Mouse (Mus musculus): Measurements from ENCODE around the gene Alpk1. TPM values are rescaled to one million over a fixed set of nuclear protein-coding genes. Genes with fewer than 3 reads are reported as not detected.

The Alpk1 gene
- total RNA-seq, 2 experiments from 2014 or later: 2.9 to 5.2 TPM

DNA sequence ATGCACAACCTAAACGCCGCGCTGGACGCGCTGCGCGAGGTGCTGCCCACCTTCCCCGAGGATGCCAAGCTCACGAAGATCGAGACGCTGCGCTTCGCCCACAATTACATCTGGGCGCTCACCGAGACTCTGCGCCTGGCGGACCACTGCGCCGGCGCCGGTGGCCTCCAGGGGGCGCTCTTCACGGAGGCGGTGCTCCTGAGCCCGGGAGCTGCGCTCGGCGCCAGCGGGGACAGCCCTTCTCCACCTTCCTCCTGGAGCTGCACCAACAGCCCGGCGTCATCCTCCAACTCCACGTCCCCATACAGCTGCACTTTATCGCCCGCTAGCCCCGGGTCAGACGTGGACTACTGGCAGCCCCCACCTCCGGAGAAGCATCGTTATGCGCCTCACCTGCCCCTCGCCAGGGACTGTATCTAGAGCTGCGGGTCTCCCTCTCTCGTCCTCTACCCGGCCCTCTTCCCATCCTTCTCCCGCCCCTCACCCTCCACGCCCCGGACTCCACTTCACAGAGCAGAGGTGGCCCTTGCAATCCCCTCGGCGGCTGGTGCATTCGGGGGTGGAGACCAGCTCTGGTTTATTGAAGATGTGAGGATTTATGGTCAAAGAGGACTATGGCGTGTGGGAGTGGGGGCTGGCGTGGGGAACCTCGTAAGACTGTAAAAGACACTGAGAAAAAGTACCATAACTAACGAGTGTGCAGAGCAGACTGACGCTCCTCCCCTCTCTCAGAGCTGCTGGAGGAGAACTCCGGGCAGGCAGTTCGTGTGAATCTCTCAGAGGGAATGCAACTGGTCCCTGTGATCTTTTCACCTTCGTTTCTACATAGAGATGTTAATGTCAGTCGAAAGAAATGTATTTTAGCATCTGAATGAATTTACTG, 146.0 kb downstream of the Alpk1 start:
- intact Hi-C loops (cut with DNase I): loop anchor here (5.0 kb wide), 2 partner anchors 1568 to 1583 kb away; no protein-coding TSS in a partner anchor
- DNase-seq: peak; percentile 86 to 89

- peak in 1 of 2 experiments; percentile 21 for DNase-seq
Measured at GRCm38 (mm10) chr3:127633080-127634032, 147.0 kb downstream of the Alpk1 start, which contains the start of gene Neurog2. Neurog2 (plus strand) TSS chr3:127633135.

DNA sequence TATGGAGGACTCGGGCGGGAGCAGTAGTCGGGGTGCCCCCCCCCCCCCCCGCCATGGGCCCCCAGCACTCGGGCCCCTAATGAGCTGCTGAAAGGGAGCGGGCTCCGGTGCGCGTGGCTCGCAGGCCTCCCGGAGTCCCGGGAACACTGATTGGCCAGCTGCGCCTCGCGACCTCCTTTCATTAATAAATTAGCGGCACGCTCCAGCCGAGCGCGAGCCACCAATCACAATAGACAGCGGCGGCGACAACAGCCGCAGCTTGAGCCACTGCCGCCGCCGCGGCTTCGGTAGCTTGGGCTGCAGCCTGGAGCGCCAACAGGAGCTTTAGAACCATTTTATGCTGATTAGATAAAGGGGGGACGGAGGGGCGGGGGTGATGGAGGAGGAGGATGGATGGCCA, 147.8 kb downstream of the Alpk1 start:
- DNase-seq: peak in 1 of 2 experiments; percentile 34
- intact Hi-C loops (cut with DNase I): loop anchor here (5.0 kb wide), 2 partner anchors 1570 to 1585 kb away; no protein-coding TSS in a partner anchor

More at GRCm38 (mm10) chr3:127633080-127634032, 147.0 kb downstream of the Alpk1 start, which contains the start of gene Neurog2:
- intact Hi-C loops (cut with DNase I): loop anchor here (5.0 kb wide), 2 partner anchors 1569 to 1584 kb away; no protein-coding TSS in a partner anchor

DNA sequence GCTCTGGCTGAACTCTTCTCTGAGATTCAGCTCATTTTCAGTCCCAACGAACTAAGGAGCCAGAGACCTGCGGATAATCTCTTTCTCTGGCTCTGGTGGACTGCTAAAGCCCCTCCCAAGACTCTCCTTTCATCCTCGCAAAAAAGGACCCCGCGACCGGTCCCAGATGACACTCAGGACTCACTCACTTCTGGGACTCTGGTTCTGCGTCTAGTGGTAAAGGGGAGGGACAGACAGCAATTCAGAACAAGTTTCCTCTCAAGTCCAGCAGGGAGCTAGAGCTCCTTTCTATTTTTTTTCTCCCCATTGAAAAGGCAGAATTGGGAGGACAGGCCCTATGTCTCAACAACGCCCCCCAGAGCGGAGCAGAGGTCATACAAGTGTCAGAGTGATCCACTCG, 148.7 kb downstream of the Alpk1 start:
- no peak for DNase-seq
- intact Hi-C loops (cut with DNase I): loop anchor here (5.0 kb wide), 2 partner anchors 1571 to 1586 kb away; no protein-coding TSS in a partner anchor

DNA sequence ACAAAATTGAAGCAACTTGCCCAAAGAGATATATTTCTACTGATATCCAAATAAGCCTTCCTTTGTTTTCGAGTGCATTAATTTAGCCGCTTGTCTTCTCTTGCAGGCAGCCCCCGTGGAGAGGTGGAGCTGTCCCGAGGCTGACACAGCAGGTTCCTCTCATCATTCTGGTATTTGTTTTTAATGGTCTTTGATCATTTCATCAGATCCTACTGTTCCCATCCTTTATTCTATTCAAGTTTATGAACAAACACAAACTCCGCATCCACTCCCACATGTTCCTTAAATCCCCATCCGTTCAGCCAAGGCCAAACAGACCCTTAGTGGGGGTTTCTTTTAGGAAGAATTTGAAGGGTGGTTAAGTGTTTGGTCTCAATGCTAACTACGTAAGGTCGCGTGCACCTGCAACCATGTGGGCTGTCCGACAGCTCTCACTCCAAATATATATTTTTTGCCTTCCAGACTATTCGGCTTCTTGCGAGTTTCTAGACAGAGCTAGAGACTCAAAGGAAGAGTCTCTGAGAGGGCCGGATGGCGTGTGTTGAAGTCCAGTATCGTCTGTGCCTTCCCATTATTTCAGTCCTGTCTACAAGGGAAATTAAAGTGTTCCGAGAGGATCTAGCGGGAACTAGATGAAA, 149.5 kb downstream of the Alpk1 start:
- intact Hi-C loops (cut with DNase I): loop anchor here (5.0 kb wide), 2 partner anchors 1571 to 1586 kb away; no protein-coding TSS in a partner anchor
- no peak for DNase-seq

DNA sequence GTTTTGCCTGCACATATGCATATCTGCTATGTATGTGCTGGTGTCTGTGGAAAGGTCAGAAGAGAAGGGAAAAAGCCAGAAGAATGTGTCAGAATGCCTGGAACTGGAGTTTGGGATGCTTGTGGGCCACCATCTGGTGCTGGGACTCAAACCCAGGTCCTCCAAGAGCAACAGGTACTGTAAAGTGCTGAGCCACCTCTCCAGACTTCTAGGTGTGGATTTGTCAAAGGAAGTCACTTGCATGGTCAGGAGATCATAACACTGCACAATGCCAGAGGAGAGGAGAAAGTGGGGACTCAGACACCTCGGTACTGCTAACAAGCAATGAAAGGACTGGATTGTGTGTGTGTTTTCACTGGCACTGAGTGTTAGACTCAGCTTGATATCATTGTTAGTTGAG, 150.1 kb downstream of the Alpk1 start:
- no peak for DNase-seq
- intact Hi-C loops (cut with DNase I): loop anchor here (5.0 kb wide), 2 partner anchors 1572 to 1587 kb away; no protein-coding TSS in a partner anchor

DNA sequence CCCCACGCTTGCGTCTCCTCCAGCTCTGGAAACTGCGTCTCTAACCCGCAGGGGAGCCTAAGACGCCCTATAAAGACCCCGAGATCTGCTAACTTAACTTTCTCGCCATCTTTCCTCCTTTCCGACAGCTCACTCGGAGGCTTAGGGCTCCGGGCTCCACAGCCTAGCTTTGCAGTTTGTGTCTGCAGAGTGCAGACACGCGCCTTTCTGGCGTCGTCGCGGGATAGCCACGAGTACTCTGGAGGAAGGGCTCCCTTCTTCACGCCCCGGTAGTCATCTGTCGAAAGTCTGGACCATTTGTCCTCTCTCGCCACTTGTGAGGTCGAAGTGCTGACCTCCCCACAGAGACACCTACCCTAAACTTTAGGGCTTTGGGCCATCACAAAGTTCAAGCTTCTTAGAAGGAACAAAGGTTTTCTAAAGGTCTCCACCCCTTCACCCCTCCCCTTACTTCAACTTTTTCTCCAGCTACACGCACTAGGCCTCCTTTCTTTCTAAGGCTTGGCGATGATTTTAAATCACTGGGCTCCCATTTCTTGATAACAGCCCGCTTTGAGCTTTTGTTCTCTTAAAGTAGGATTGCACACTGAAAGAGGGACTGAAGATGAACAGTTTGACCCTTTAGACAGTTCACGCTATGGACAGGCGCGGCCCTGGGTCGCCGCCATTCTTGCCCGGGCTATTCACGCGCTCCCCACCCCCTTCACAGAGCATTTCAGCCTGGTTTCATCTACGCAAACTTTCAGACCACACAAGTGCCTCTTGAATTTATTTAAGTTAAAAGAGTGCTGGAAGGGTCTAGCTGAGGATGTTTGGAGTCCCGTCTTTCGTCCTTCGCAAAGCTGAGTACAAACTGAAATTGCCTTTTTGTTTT, 151.8 kb downstream of the Alpk1 start:
- intact Hi-C loops (cut with DNase I): no loop called here
- DNase-seq: peak in 1 of 2 experiments; percentile 3

GRCm38 (mm10) chr3:127627956-127628310, 152.4 kb downstream of the Alpk1 start:
- no peak for DNase-seq
- intact Hi-C loops (cut with DNase I): no loop called here

DNA sequence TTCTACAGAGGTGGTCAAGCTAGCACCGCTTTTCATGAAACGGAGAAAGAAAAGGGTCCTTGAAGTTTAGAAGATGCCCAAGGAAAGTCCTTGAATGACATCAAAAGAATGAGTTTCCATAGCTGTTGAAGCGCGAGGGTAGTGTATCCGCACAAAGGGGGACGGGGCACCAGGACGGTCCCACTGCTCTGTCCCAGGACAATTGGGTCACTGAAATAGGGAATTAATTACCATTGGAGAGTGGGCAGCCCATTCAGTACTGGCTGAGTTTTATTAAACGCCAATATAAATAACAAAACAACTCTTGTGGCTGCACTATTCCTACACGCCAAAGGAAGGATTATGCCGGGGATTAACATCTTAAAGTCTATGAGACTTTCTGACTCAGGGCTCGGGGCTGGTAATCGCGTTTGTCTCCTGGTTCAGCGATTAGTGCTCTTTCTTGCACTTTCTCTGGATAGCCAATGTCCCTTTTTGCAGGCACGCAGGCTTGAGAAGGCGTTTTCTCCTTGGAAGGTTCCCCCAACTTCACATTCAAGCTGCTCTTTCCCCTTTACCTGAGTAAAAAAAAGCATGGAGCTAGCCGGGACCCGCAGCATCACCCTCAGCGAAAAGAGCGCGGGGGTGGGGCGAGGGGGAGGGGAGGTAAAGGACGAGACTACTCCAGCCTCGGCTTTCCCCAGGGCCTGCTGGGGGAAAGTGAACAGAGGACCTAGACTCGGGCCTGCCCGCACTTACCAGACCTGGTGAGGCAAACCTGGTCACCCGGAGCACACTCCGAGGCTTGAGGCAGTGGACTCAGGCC, 153.0 kb downstream of the Alpk1 start:
- intact Hi-C loops (cut with DNase I): no loop called here
- peak in 1 of 2 experiments; percentile 3 for DNase-seq

GRCm38 (mm10) chr3:127626524-127626923, 153.8 kb downstream of the Alpk1 start:
- intact Hi-C loops (cut with DNase I): no loop called here
- no peak for DNase-seq

GRCm38 (mm10) chr3:127625701-127626399, 154.5 kb downstream of the Alpk1 start:
- intact Hi-C loops (cut with DNase I): loop anchor here (1.0 to 2.0 kb wide), 2 partner anchors 133 to 323 kb away; no protein-coding TSS in a partner anchor
- peak in 1 of 2 experiments; percentile 17 for DNase-seq

GRCm38 (mm10) chr3:127625296-127625695, 155.0 kb downstream of the Alpk1 start:
- DNase-seq: peak; percentile 80 to 85

More at GRCm38 (mm10) chr3:127625296-127625695, 155.0 kb downstream of the Alpk1 start:
- intact Hi-C loops (cut with DNase I): loop anchor here (1.0 to 2.0 kb wide), 2 partner anchors 134 to 324 kb away; no protein-coding TSS in a partner anchor

Other genes with a start within 250 kb of the Alpk1 start
- 10 to 100 TPM; 18.1 to 22.9 TPM for gene Larp7, start 227.2 kb downstream of the Alpk1 start, total RNA-seq (2021)
- gene Zgrf1, start 227.0 kb downstream of the Alpk1 start, total RNA-seq (2021): 1 to 10 TPM in 1 of 2 experiments, under 1 TPM in 1; 0.74 to 1.6 TPM
- not detected for gene Neurog2, start 147.4 kb downstream of the Alpk1 start, total RNA-seq (2021)
- 1 to 10 TPM; 2.1 to 3.1 TPM for gene Tifa, start 9.3 kb upstream of the Alpk1 start, total RNA-seq (2021)
- 10 to 100 TPM; 16.0 to 16.7 TPM for gene Ap1ar, start 57.0 kb upstream of the Alpk1 start, total RNA-seq (2021)
- gene Fam241a, start 115.8 kb upstream of the Alpk1 start, total RNA-seq (2021): 1 to 10 TPM; 5.3 to 6.2 TPM

Data from heart, postnatal 14 days (tissue).